Mouse (Mus musculus) bone marrow, adult 2 months (tissue): Measurements from ENCODE around the gene Nav2. TPM values are rescaled to one million over a fixed set of nuclear protein-coding genes. Genes with fewer than 3 reads are reported as not detected.

ENCODE experiments used
- H3K27ac ChIP-seq: fragments of 200-500 bp; 2 replicates; pipeline ENCODE4 v1.5.1; 2012; ENCODE audit warnings: low read depth, mild to moderate bottlenecking, control low read depth, inconsistent platforms, low read length; ENCODE audit not compliant: control insufficient read depth, poor library complexity, insufficient read depth
- H3K4me1 ChIP-seq: fragments of 200-500 bp; 2 replicates; pipeline ENCODE4 v1.6.1; 2011; ENCODE audit warnings: low read length; ENCODE audit not compliant: control insufficient read depth, insufficient read depth
- H3K4me3 ChIP-seq: fragments of 200-500 bp; replicated peaks from 2 replicates; pipeline ENCODE3; 2011; ENCODE audit warnings: mild to moderate bottlenecking, low read depth, low read length, control low read depth; ENCODE audit not compliant: control insufficient read depth
- CTCF ChIP-seq: fragments of 200-500 bp; IDR thresholded peaks from 2 replicates; pipeline ENCODE4 v1.5.1; 2011; ENCODE audit warnings: low read length, control low read depth; ENCODE audit not compliant: control insufficient read depth, insufficient read depth
- POLR2A ChIP-seq: fragments of 200-500 bp; IDR thresholded peaks from 2 replicates; pipeline ENCODE4 v1.6.1; 2011; ENCODE audit warnings: low read depth, mild to moderate bottlenecking, control low read depth, low read length, borderline replicate concordance; ENCODE audit not compliant: control insufficient read depth
- WGBS: fragments of 180-500 bp; shearing (Covaris S2); methylation state at CpG from one replicate; pipeline ENCODE4 v1.1.7; 2018; 5-methylcytosine and 5-hydroxymethylcytosine counted together
- polyA plus RNA-seq: library from polyadenylated mRNA; stranded (reverse); fragments of >200 nt; gene quantifications from 2 replicates; pipeline ENCODE4 v1.2.4, GENCODE M21; 2011; ENCODE audit warnings: low replicate concordance; ENCODE audit not compliant: missing spikeins, insufficient read depth, insufficient read length

Nav2 gene
- polyA plus RNA-seq, 1 experiment, result 8.5 TPM

DNA sequence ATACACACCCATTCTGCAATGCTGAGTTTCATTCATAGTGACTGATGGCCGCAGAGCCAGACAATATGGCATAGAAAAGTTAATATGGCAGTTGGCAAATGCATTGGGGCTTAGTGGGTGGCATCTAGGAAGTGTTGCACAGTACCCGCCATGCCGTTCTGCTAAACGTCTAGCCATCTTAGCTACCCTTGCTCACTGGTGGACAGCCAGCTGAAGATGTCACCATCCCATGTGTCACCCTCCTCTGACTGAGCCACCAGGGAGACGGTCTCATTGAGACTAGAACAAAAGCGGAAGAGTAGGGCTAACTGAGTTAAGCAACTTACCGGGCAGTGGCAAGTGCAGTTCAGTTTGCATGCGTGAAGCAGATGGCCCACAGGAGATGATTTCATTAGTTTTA, 428.2 kb downstream of the Nav2 start:
- Histone ChIP-seq H3K27ac (no peak overlapping the region), H3K4me3 (no peak overlapping the region), H3K4me1 (no peaks in the 10 kb centered on the region)
- TF ChIP-seq POLR2A, result no peak
- TF ChIP-seq CTCF, result no peak
- WGBS, result 79% methylated on average over 8 of the region's 8 CpGs

DNA sequence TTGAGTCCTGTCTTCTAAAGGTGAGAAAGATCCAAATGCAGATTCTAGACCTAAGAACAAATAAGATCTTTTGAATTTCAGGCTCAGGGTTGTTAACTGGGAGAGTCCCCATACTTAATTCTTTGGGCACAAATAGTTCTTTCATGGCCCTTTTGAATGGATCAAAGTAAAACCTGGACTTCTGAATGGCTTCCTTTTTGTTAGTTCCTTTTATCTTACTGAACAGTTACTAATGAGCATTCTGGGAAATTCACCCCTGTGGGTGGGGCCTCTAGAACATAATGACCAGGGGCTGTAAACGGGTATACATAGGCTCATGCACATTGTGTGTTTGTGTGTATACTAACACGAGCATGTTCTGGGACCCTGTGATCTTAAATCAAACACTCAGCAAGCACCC, 429.2 kb downstream of the Nav2 start:
- 36% methylated on average over 2 of the region's 2 CpGs for WGBS
- TF ChIP-seq POLR2A, result no peak
- no peak for TF ChIP-seq CTCF
- no peak overlapping the region for H3K27ac ChIP-seq
- H3K4me1 ChIP-seq, result no peaks in the 10 kb centered on the region
- no peak overlapping the region for H3K4me3 ChIP-seq

DNA sequence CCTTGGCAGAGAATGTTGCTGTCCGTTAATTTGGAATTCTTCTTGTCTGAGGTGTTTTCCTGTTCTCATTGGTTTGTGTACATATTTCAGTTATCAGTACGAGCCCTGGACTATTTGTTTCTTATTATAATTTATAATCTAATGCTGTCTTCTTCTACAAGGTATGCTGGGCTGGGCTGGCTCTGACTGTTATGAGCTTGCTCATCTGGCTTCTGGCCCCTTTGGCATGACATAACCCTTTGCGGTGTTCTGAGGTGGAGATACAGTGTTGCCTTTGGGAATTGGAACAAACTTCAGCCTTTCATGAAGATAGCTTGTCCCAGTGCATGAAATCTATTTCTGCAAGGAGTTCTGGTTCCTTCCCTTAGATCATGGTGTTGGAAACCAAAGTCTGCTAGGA, 431.4 kb downstream of the Nav2 start:
- no peak overlapping the region for H3K27ac ChIP-seq
- no peak overlapping the region for H3K4me3 ChIP-seq
- H3K4me1 ChIP-seq, result no peaks in the 10 kb centered on the region
- TF ChIP-seq CTCF (no peak), POLR2A (no peak)
- 86% methylated on average over 3 of the region's 3 CpGs for WGBS

DNA sequence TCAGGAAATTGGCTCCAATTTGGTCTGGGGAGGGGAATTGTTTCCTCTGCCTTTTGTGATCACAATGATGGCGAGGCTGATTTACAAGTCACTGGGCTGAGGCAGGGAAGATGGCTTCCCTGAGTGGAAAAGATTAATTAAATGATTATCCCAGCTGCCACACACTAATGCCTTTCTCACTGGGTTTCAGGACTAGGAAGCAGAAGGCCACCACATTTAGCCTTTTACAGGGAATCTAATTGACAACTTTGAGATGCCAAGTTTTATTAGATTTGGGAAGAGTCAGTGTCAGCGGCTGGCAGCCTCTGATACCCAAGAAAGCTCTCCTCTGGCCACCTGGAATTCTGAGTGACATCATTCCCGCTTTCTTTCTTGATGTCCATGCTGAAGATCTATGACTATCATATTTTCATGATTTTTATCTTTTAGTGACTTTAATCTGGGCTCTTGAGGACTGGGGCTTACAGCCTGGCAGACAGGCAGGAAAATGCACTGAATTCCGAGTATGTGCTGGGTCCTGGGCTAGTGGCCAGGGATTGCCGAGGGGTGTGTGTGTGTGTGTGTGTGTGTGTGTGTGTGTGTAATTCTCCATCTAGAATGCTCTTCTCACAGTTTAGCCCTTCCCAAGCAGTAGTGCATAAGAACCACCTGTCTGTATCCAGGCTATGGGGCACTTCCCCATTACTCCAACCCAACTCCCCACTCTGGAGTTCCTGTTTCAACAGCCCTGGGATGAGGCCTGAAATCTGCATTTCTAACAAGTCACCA, 432.8 kb downstream of the Nav2 start:
- TF ChIP-seq POLR2A (no peak), CTCF (no peak)
- WGBS, result 79% methylated on average over 5 of the region's 5 CpGs
- H3K4me1 ChIP-seq, result no peaks in the 10 kb centered on the region
- no peak overlapping the region for H3K4me3 ChIP-seq
- H3K27ac ChIP-seq, result no peak overlapping the region

DNA sequence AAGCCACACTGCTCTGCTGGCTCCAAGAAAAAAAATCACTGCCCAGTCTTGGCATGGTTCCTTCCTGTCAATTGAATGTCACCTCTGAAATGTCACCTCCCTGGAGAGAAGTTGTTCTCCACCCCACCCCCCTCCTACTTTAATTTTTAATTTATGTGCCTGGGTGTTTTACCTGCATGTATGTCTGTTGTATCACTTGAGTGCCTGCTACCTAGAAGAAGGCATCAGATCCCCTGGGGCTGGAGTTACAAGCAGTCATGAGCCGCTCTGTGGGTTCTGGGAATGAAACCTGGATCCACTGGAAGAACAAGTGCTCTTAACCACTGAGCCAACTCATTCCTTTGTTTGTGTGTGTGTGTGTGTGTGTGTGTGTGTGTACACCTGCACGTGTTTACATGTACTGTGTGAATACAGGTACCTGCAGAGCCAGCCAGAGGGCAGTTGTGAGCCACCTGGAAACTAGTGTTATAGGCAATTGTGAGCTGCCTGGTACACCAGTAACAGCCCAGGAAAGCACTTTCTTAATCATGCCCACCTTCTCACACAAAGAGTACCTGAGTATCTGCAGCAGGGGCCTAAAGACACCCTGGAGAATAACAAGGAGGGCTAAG, 433.5 kb downstream of the Nav2 start:
- TF ChIP-seq CTCF (no peak), POLR2A (no peak)
- no peak overlapping the region for H3K27ac ChIP-seq
- WGBS, result 83% methylated on average over 2 of the region's 2 CpGs
- no peak overlapping the region for H3K4me3 ChIP-seq
- no peaks in the 10 kb centered on the region for H3K4me1 ChIP-seq

DNA sequence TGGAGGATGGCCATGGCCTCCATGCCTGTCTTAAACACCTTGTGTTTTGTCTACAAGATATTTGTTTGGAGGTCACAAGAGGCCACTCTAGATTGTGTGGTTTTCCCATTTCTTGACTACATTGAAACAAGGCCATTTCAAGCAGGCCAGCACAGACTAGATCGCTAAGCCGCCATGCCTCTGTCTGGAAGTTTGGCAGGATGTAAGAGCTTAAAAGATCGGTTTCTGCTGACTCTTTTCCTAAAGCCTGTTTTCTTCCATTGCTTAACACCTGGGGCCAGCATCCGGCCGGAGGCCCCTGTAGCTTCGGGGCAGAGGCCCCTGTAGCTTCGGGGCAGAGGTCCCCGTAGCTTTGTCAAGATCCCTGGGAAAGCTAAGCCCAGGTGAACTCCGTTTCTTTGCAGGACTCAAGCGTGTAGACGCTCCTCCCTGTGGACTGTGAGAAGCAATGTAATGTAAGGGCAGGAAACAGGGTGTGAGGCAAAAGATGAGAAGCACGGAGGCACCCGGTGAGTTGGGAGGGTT, 434.1 kb downstream of the Nav2 start:
- no peak overlapping the region for H3K27ac ChIP-seq
- no peak overlapping the region for H3K4me3 ChIP-seq
- TF ChIP-seq CTCF, result no peak
- no peak for TF ChIP-seq POLR2A
- 39% methylated on average over 13 of the region's 13 CpGs for WGBS
- H3K4me1 ChIP-seq, result no peaks in the 10 kb centered on the region

DNA sequence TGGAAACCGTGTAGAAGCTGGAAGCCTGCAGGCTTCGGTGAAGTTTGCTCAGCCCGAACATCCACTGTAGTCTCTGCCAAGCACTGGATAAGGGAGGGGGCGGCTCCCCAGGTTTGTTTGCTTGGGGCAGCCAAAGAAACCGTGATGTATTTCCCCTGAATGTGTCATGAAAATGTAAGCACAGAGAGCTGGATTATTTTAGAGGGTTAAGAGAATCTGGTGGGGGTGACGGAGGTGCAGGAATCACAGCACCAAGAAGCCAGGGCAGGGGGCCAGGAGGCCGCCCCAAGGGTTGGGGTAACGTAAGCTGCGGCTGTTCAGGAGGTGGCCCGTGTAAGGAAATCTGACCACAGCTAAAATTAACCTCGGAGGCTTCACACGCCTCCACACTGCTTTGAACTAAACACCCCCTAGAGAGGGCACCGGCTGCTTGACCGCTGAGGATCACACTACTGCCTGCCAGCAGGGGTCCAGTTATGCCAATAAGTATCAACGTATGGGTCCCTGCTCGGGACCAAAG, 434.6 kb downstream of the Nav2 start:
- TF ChIP-seq CTCF (no peak), POLR2A (no peak)
- WGBS, result 13% methylated on average over 16 of the region's 16 CpGs
- no peaks in the 10 kb centered on the region for H3K4me1 ChIP-seq

DNA sequence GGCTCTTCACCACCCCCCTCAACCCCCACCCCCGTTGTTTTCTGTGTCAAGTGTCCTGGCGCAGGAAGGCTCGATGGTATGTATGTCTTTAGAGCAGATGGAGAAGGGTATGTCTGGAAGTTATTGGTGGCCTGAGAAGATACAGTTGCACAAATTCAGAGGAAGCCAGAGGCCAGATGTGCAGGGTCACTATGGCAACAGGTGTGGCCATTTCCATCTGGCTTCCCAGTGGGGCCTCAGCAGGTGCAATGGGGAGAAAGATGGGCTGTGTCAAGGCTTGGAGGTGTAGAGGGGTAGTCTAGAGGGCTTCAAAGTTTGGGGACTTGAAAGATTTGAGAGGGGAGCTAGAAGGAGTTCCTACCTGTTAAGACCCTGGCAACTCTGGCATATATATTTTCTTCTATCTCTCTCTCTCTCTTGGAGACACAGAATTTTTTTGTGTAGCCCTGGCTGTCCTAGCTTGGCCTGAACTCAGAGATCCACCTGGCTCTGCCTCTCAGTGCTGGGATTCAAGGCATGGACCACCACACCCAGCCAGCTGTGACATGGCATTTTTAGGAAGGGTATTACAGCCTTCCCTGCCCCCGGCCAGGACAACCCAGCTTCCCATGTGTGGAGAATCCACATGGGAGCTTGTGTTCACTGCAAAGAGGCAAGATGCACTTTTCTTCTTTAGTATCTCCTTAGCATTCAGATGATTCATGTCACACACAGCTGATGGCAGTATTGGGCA, 435.4 kb downstream of the Nav2 start:
- TF ChIP-seq CTCF (no peak), POLR2A (no peak)
- H3K4me1 ChIP-seq, result no peaks in the 10 kb centered on the region
- 58% methylated on average over 4 of the region's 4 CpGs for WGBS

More for the DNA sequence above, 434.6 kb downstream of the Nav2 start:
- Histone ChIP-seq H3K27ac (no peak overlapping the region; the same call in 1 of the 2 replicates), H3K4me3 (no peak overlapping the region)

More for the DNA sequence above, 435.4 kb downstream of the Nav2 start:
- Histone ChIP-seq H3K4me3 (no peak overlapping the region), H3K27ac (no peak overlapping the region)
